Mouse (Mus musculus) kidney, adult 11 months (tissue): ENCODE results near the gene Ndufaf2.

Experiments
- DNase-seq: peaks from one replicate; pipeline ENCODE4 v3.0.0; 2022

Gene Ndufaf2

DNA sequence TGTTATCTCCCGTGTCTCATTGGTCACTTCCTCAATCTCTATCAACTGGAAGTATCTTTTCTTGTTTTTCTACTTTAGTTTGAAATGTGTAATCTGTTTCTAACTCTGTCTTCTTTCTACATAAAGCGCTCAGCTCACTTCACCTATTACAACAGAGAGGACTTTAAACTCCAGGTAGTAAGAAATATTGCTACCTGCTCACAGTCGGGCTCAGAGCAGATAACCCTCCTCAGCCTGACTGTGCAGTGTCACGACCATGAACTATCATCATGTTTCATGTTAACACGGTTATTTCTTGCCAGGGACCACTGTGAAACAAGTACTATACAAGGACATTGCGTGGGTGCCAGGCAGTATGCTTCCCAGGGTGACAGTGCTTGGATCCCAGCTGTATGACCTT is 141.1 kb downstream of the Ndufaf2 start:
- DNase-seq, result no peak

DNA sequence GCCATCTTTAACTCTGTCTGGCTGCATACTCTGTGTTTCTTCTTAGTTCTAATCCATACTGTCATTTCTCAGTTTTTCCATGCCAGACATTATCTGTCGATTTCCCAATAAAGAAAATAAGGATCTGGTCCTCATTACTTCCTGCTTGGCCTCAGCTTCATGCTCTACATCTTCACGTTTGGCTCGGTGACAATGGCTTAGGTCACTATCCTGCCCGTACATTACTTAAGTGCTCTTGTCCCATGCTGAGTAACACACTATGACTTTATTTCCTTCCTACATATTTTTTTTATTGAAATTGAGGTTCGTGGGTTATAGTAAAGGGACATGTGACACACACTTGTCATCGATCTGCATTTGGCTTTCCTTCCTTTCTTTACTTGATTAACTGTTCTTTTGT is 143.3 kb downstream of the Ndufaf2 start:
- DNase-seq, result no peak

DNA sequence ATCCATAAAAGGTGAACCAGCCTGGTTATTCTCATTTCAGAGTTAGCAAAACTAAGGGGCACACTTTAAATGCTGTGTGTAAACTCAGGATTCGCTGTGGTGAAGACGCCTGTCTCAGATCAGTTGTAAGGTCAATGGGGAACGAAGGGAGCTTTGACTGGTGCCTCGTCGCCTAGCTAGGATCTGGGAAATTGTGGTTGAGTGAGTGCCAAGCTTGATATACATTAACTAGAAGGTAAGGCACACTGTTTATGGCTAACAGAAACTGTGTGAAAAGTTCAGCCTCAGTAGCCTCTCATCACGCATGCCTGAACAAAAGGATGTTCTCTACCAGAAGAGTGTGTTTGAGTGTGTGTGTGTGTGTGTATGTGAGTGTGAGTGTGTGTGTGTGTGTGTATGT is 144.6 kb downstream of the Ndufaf2 start:
- peak; percentile 71 for DNase-seq

DNA sequence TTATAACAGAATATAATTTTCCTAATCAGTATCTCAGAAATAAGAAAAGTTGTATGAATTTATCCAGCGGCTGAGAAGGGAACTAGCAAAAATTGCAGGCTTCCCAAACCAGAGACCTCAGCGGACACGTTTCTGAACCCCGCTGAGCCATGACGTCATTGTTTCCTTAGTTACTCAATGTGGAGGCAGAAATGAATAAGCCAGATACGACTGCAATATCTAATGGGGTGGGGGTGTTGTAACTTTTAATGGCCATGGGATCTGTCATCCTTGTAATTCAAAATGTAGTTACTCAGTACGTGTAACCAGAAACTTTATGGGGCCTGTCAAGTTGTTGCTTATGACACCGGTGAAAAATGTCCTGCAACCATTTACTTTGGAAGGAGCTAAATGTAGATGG is 145.3 kb downstream of the Ndufaf2 start:
- DNase-seq, result no peak

DNA sequence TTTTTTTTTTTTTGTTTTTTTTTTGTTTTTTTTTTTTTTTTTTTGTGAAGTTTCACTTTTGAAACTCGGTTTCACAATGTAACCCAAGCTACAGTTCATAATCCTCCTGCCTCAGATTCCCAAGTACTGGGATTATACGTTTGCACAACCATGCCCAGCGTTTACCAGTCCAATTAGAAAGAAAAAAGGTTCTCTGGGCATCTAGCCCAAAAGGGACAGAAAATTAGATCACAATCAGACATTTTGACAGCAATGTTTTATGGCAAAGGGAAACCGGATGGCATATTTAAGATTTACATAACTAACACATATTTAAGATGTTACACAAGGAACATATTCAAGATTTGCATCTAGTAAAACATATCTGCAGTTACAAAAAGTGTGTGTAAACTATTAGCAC is 150.6 kb downstream of the Ndufaf2 start:
- no peak for DNase-seq

DNA sequence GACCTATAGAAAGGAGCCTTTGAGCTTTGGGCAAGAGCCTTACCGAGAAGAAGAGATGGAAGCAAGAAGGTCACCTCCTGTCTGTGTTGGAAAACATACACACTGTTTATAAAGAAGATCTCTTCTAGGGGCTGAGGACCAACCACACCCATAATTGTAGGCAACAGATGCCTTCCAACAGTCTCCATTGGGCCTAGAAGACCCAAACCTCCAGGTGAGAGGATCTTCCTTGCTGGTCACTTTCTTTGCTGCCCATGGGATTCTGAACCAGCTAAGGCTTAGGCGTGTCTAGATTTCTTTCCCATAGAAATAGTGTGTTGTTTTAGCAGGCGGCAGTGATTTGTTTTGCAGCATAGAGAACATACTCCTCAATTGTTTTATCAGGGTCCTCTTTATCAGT is 162.1 kb downstream of the Ndufaf2 start:
- no peak for DNase-seq

DNA sequence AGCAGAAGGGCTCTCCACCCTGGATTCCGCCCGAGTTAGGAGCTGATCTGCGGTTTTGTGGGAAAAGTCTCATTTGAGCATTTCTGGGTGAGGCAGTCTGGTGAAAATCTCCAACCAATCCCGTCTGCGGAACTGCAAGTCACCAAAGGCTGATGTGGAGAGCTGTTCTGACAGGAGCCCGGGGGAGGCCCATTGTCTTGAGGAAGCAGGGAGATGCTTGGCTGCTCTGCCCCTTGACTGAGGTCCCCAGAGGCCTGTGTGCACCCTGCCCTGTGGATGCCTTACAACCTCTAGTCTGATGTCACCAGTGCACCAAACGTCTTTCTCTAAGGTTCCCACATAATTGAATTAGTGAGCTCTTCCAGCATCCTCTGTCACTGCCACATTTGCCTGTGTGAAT is 163.2 kb downstream of the Ndufaf2 start:
- DNase-seq, result no peak

DNA sequence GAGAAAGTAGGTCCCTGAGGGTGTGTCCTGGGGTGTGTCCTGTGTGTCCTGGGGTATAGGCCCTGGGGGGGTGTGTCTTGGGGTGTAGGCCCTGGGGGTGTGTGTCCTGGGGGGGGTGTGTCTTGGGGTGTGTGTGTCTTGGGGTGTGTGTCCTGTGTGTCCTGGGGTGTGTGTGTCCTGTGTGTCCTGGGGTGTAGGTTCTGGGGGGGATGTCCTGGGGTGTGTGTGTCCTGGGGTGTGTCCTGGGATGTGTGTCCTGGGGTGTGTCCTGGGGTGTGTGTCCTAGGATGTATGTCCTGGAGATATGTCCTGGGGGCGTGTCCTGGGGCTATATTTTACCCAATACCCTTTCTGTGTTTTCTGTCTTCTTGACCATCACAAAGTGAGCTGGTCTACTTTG is 165.8 kb downstream of the Ndufaf2 start:
- DNase-seq, result no peak

DNA sequence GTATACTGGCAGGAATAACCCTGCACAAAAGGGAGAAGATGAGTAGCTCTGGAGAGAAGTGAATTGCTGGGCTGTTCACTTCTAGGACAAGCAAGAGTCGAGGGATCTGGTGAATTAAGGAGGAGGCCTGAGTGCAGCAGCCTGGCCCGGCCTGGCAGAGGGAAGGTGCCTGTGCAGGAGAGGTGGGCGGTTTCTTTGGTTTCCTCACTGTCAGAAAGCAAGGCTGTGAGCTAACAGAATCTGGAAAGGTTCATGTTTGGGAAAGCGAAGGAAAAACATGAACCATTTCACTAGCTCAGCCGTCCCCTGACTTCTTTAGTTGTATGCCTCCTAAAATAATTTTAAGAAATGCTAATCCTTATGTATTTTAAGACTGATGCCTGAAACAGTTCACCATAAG is 173.8 kb downstream of the Ndufaf2 start:
- no peak for DNase-seq

DNA sequence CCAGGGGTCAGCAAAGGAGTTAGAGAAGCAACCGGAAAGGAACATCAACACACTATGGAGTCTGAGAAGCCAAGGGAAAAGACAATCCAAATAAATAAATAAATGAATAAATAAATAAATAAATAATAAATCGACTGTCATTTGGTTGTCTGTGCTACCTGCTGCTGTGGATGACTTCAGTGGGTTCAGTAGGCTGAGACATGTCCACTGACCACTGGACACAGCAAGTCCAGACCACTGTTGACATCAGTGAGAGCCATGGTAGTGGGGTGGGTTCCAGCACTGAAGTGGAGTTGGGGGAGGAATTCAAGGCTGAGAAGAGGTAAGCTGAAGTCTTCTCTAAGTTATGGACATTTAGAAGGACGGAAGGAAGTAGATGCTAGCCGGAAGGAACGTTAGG is 174.2 kb downstream of the Ndufaf2 start:
- no peak for DNase-seq

DNA sequence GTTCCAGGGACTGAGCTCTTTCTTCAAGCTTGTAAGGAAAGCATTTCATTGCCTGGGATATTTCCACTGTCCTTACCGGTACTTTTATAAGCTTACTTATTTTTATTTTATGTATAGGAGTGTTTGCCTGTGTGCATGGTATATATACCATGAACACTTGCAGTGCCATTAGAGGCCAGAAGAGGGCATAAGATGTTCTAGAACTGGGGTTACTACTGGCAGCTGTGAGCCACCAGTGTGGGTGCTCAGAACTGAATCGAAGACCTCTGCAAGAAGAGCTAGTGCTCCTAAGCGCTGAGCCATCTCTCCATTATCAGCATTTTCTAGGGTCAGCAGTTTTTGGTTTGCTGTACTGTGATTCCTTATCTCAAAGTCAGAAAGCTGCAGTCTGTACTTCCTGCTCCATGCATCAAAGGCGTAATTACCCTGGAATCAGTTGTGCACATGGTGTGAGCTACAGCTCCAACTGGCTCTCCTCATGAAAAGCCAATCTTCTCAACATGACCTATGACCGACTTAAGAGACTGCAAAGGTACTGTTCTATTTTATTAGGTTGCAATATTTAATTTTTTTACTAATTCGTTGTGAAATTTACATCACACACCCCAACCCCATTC is 175.1 kb downstream of the Ndufaf2 start:
- no peak for DNase-seq

DNA sequence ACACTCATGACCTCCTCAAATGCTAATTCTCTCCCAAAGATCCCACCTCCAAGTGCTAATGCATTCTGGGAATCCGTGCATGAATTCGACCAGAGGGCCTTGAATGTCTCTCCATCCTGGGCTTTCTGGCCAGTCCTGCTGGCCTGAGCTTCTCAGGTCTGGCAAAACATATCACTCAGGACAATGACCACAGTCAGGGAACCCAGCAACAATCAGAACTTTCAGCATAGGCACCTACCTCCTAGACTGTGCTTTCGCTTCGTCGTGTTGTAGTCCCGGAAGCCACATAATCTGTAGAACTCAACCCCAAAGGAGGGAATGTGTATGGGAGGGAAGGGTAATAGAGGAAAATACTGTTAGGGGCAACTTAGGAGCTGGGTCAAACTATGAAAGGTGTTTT is 179.0 kb downstream of the Ndufaf2 start:
- DNase-seq, result no peak

DNA sequence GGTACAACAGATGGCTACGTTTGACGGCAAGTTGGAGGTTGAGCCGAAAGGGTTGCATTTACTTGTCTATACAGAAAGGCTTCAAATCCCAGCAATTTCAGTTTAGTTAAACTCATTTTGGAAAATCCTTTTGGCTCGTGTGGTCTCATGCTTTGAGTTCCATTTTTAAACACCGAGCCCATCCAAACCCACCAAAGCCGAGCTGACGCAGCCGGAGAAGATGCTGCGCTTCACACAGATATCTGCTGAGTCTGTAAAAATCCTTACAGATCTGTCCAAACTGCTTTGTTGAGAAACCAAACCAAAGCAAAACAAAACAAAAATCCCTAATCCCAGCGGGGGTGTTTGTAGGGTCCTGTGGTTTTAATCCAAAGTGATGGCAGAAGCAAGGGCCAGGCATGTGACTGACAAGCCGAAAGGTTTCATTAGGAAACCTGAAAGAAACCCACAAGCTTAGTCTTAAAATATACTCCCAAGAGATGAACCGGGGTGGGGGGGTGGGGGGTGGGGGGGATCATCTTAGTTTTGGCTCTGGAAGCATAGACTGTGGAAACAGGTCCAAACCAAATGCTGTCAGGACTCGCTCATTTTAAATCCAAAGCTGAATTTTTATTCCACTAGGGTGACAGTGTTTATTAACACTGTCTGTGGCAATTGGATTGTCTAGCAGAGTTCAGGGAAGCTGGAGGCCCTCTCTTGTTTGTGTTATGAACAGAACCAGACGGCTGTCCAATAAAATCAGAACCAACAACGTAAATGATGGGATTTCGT is 181.4 kb downstream of the Ndufaf2 start:
- DNase-seq, result no peak

DNA sequence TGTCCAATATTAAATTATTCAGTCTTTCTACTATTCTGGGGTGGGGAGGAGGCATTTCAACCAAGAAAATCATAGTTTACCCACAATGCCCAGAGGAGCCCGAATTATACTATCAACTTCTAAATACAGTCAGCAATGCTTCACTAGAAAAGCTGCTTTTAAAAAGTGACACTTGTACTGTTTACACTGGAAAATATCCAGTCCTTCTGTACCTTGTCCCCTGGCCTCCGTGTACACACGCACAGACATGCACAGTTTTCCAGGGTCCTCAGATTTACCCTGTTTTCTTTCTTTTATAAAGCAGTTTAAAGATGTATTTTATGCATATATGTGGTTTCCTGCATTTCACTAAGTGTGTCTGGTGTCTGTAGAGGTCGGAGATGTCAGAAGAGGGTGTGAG is 186.0 kb downstream of the Ndufaf2 start:
- no peak for DNase-seq

DNA sequence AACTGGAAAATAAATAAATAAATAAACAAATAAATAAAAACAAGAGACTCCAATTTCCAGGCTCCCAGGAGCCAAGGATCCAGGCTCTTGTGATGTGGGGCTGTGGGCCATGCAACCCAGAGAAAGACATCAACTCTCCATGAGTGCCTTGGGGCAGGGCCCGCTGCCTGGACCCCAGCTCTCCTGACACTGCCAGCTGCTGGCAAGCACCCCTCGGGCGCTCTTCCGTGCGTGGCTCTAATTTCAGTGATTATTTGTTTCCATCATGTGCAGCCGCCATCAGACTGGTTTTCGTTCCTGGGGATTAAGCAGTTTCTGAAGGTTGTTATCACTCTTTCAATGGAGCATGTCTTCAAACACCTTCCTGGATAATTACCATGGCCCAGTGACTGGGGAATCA is 186.6 kb downstream of the Ndufaf2 start:
- DNase-seq, result no peak

DNA sequence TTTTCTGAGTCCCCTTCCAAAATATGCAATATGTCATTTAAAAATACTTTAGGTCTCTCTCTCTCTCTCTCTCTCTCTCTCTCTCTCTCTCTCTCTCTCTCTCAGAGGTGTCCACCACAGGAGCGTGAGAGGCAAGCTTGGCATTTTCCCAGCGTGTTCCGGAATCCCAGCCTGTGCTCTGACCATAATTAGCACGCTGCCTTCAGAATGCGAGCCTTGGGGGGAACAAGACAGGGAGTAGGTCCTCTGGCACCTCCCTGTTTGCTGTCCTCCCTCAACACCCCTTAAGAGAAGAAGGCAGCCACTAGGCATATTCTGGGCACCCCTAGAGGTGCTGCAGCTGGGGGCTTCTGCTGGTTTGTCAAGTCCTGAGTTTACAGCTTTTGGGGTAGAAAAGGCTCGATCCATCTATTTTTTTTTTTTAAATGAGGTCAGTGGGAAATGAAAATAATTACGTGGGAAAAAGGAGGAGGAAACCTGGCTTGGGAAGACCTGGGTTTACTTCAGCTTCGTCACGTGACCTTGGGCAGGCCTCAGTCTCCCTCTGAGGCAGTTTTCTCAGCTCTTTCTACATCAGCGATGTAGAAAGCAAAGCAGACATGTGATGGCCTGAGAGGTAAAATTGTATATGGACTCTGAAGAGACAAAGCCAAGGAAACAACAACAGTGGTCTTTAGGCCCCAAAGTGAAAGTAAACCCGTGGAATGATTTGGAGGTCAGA is 187.8 kb downstream of the Ndufaf2 start:
- DNase-seq, result no peak

DNA sequence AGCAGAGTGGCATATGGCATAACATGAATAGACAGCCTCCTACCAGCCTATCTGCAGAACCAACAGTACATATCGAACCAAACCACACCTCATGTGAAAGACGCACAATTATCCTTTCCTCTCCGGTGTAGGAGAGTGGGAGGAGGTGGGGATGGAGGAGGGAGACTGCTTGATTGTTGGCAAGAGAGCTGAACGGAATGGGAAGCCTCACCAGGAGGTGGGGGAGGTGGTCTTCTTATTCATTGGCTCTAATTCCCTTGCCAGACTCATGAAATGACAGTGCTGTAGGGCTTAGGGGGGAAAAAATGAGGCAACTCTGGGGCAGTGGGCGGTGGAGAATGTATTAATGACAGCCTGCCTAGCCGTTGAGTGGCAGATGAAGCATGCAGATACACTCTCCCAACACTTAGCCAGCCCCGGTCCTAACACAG is 188.4 kb downstream of the Ndufaf2 start:
- no peak for DNase-seq

DNA sequence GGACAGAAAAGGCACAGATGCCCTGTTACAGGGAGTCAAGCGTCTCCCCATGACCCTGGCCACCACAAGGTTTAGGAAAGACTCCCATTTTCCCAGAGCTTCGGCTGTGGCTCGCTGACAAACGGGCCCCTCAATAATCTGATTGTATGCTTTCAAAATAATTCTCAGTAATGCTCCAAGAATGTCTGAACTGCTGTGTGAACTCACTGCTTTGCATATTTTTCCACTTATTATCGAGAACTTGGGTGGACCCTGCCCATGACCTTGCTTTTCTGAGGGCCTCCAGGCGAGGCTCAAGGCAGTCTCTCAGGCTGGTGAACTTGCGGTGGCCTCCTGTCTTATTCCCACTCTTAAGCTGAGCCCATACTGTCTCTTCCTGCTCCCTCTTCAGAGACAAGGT is 193.8 kb downstream of the Ndufaf2 start:
- no peak for DNase-seq

DNA sequence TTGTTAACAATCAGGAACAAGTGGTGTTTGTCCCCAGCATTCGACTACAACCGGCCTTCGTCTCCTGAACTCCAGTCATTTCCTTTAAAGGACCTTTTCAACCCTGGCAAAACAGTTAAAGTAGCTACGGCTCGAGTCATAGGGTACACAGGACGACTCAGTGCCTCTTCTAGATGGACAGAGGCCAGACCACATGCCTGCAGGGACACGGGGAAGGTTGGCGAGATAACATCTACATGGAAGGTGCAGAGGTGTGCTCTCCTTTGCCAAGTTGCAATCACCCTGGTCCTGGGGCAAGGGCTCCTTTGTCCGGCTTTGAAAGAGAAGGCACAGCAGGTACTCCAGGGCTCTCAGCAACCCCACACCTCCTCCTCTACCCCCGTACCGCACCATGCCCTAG is 195.0 kb downstream of the Ndufaf2 start:
- DNase-seq, result peak; percentile 56

DNA sequence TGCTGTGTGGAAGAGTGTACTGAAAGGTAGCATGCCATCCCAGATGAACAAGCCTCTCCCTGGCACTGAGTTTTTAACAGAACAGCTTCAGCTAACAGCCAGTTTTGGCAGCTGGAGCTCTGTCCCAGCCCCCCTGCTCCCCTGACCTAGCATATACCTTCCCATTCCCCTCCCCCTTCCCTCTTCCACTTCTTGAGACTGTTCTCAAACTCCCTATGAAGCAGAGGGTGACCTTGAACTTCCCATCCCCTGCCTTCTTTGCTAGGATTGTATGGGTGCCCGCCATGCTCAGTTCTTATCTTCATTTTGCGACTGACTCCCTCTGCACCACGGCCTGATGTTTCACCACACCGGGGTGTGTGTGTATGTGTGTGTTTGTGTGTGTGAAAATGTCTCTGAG is 195.7 kb downstream of the Ndufaf2 start:
- DNase-seq, result no peak

DNA sequence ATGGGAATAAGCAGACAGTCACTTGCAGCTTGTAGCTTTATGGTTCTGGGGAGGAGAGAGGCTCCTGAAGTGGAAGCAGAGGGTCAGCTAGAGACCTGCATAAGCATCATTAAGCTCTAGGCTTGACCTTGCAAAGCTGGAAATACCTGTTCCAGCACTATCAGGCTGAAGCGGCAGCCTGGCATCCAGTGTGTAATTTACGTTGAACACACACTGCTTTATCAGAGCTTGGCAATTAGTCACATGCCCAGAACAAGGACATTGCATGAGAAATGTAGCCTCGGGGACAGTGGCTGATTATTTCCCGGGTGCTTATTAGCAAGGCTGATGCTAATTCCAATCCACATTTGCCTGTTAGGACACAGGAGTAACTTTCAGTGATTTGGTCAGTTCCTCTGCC is 196.5 kb downstream of the Ndufaf2 start:
- peak; percentile 82 for DNase-seq

DNA sequence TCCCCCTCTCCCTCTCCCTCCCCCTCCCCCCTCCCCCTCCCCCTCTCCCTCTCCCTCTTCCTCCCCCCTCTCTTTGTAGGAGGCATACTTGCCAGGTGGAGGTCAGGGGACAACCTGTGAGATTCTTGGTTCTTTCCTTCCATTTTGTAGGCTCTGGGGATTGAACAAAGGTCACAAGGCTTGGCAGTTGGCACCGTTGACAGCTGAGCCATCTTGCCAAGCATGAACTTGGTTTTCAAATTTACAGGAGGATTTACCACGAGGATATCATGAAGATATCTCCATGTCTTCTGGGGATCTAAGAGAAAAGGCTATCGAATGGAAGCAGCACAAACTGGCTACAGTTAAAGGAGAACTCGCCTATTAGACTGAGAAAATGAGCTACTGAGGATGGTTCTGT is 196.9 kb downstream of the Ndufaf2 start:
- DNase-seq, result peak; percentile 34

DNA sequence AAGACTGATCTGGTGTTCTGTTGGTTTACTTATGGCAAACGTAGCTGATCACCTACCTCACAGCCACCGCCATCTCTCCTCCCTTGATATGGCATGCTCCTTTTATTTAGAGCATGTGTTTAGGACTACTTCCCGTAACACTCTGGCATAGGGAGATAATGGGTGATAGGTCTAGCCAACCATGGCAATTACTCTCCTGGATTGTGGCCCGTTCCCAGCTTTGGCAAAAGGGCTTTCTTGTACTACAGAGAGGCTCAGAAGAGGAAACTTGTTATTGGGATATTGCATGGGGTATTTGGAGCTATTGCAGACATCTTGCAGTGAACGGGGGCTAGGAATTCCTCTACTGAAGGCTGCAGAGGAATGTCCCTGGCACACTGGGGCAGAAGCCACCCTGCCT is 197.9 kb downstream of the Ndufaf2 start:
- no peak for DNase-seq

DNA sequence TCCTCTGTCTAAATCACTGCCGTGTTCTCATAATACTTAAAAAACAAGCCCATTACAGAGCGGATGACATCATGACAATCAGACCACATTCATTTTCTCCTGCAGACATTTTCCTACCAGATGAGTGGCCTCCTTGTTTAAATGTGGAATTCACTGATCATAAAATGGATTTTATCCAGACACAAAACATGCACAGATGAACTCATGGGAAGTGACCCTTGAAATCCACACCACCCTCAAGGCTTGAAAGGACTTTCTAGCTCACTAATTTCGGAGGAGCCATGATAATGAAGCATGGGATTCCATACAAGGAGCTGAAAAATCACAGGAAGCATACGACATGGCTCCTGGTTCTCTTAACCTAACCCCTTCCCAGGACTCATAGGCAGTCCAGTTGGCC is 198.5 kb downstream of the Ndufaf2 start:
- no peak for DNase-seq
